Mouse (Mus musculus): ENCODE measurements at regions not wholly inside any gene's neighbourhood (a gene's known extent, or its start where the extent isn't known, plus 50 kb on each side); places are given as distances from the start of the nearest gene placed in this dataset. TPM values are rescaled to one million over a fixed set of nuclear protein-coding genes. Genes with fewer than 3 reads are reported as not detected.

DNA sequence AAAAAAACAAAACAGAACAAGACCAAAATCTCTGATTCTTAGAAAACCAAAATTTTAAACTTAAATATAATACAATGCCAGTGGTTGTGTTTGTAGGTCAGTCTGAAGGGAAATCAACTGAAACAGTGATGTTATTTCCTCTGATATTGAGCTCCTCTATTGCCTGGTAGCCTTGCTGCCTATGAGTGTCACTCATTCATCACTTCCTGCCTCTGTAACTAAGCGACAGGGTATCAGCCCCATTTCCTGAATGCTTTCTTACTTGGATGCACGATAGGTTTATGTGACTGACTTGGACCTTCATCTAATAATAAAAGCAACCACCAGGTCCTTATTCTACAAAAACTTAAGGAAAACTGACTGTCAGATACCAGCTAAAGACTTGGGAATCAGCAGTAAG lies 520.7 kb upstream of the Lrrn3 start:
- Histone ChIP-seq H3K27ac (ENCODE audit: low read length) (no peak overlapping the region), H3K36me3 (ENCODE audit: insufficient read depth, low read length) (no peaks in the 10 kb centered on the region), H3K4me1 (ENCODE audit: insufficient read depth, low read depth, low read length) (no peaks in the 10 kb centered on the region), H3K9me3 (ENCODE audit: low read length) (no peaks in the 10 kb centered on the region), H3K4me2 (replicated peaks; ENCODE audit: low read depth, low read length) (no peak overlapping the region), H3K9ac (replicated peaks; ENCODE audit: low read depth) (no peak overlapping the region), H3K4me3 (ENCODE audit: low read depth, low read length) (no peak overlapping the region), H3K27me3 (replicated peaks; ENCODE audit: insufficient read depth, low read length) (no peaks in the 10 kb centered on the region)
- no peak for DNase-seq (ENCODE audit: low spot score)
- WGBS: 53% methylated on average over 2 of the region's 2 CpGs
- no peak for ATAC-seq
- TF ChIP-seq CTCF (IDR thresholded peaks at IDR 0.05) (no peak), EP300 (IDR thresholded peaks at IDR 0.05) (no peak)

Small RNA genes in the stretch of these regions (microRNA-seq; reads per million reads assigned to microRNA genes)
- gene Gm25248: not detected
